Mouse (Mus musculus) midbrain, postnatal 0 days (tissue): ENCODE measurements around the gene Adam33. TPM values are rescaled to one million over a fixed set of nuclear protein-coding genes. Genes with fewer than 3 reads are reported as not detected.

ENCODE experiments used
- ATAC-seq: fragments of 200-750 bp; cut with Nextera tagmentation; 2 replicates; pipeline ENCODE4 v1.8.0; 2017; ENCODE audit warnings: moderate number of reproducible peaks, mild to moderate bottlenecking, moderate TSS enrichment, moderate library complexity; ENCODE audit not compliant: low FRiP score
- DNase-seq: peaks from one replicate; pipeline ENCODE4 v3.0.0-alpha.2; 2015; ENCODE audit warnings: low spot score
- H3K27ac ChIP-seq: fragments of 300-500 bp; sonication (generic); 2 replicates; pipeline ENCODE4 v1.5.1; 2014; ENCODE audit warnings: low read depth, mild to moderate bottlenecking, low read length, mixed read lengths
- H3K27me3 ChIP-seq: fragments of 300-500 bp; sonication (generic); 2 replicates; pipeline ENCODE4 v1.6.1; 2014; ENCODE audit warnings: low read length, control low read depth, mixed read lengths; ENCODE audit not compliant: insufficient read depth
- H3K36me3 ChIP-seq: fragments of 300-500 bp; sonication (generic); 2 replicates; pipeline ENCODE4 v1.6.1; 2014; ENCODE audit warnings: low read length, control low read depth, mixed read lengths; ENCODE audit not compliant: insufficient read depth
- H3K4me1 ChIP-seq: fragments of 300-500 bp; sonication (generic); 2 replicates; pipeline ENCODE4 v1.6.1; 2014; ENCODE audit warnings: mild to moderate bottlenecking, control low read depth, antibody characterized with exemption, low read length, mixed read lengths; ENCODE audit not compliant: insufficient read depth
- H3K4me2 ChIP-seq: fragments of 300-500 bp; sonication (generic); 2 replicates; pipeline ENCODE4 v1.6.1; 2014; ENCODE audit warnings: low read depth, mild to moderate bottlenecking, low read length, mixed read lengths; ENCODE audit not compliant: poor library complexity, severe bottlenecking
- H3K4me3 ChIP-seq: fragments of 300-500 bp; sonication (generic); 2 replicates; pipeline ENCODE4 v1.5.1; 2014; ENCODE audit warnings: low read depth, mild to moderate bottlenecking, low read length, moderate library complexity
- H3K9ac ChIP-seq: fragments of 300-500 bp; sonication (generic); replicated peaks from 2 replicates; pipeline ENCODE4 v1.6.1; 2014; ENCODE audit warnings: mild to moderate bottlenecking, low read length, moderate library complexity, mixed read lengths; ENCODE audit not compliant: poor library complexity, severe bottlenecking
- H3K9me3 ChIP-seq: fragments of 300-500 bp; sonication (generic); 2 replicates; pipeline ENCODE4 v1.6.1; 2016; ENCODE audit warnings: low read length, control low read depth
- CTCF ChIP-seq: IDR thresholded peaks from 2 replicates; pipeline ENCODE4 v1.5.1; 2016; ENCODE audit warnings: antibody characterized with exemption, mild to moderate bottlenecking
- WGBS: fragments of 180-500 bp; shearing (Covaris S2); extraction: QIAGEN DNeasy Blood & Tissue Kit; methylation state at CpG from one replicate; pipeline ENCODE4 v1.1.7; 2014; 5-methylcytosine and 5-hydroxymethylcytosine counted together
- polyA plus RNA-seq: library from polyadenylated mRNA; unstranded; fragments of >200 nt; fragmentation: Nextera tagmentation; extraction: Ambion mirVana; gene quantifications from 2 replicates; pipeline ENCODE4 v1.2.1, GENCODE M21; 2015
- total RNA-seq: library from RNA; depleted of rRNA; stranded (reverse); fragments of >200 nt; gene quantifications from 2 replicates; pipeline ENCODE4 v1.2.3, GENCODE M21; 2014

Adam33 gene
- total and polyA plus RNA-seq, 2 experiments from 2014 or later, result 1.4 to 2.1 TPM

DNA sequence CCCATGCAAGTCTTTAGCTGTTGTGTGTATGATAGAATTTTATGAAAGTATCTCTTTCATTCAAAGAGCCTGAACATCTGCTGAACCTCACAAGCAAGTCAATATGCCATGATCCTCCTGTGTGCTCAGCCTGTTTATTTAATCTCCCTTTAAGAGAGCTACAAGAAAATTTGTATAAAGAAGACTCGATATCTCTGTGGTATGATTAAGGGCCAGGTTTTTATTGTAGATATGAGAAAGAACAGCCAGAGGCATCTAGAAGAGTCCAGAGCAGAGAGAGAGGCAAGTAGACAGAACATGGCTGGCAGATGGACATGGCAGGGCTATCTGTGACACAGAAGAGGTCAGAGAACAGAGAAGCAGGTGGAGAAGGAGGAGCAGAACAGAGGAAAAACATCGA is 17.6 kb downstream of the Adam33 start:
- TF ChIP-seq CTCF, result no peak
- WGBS, result 87% methylated on average over 2 of the region's 2 CpGs
- no peak for ATAC-seq

GRCm38 (mm10) chr2:131044989-131045720 is 18.5 kb downstream of the Adam33 start:
- TF ChIP-seq CTCF, result no peak

More for the DNA sequence above, 17.6 kb downstream of the Adam33 start:
- Histone ChIP-seq H3K36me3 (no peaks in the 10 kb centered on the region), H3K4me3 (no peak overlapping the region), H3K9me3 (no peaks in the 10 kb centered on the region), H3K4me1 (0 out of 2 replicates have a peak, but pooled peaks cover 1% of the 10 kb centered on the region), H3K4me2 (no peak overlapping the region), H3K27me3 (no peaks in the 10 kb centered on the region), H3K27ac (no peak overlapping the region), H3K9ac (no peak overlapping the region)
- DNase-seq, result no peak

DNA sequence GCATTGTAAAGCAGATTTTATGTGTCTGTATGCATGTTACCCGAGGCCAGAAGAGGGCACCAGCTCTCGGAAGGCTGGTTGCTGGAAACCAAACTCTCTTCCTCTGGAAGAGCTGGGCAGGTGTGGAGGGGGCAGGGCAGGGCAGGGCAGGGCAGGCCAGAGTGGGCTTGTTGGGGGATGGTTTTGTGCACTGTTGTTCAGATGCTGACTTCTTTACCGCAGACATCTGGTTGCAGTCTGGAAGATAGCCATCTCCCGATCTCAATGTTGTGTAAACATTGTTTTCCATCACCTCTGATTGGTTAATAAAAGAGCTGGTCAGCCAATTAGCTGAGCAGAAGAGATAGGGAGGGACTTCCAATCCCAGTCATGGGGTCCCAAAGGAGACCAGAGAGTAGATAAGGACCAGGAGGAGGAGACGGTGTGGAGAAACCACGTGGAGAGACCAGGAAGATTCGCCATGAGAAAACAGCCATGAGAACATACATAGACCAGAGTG is 19.2 kb downstream of the Adam33 start:
- Histone ChIP-seq H3K9ac (no peak overlapping the region), H3K4me2 (no peak overlapping the region), H3K27ac (no peak overlapping the region), H3K4me1 (peaks cover 2% of the 10 kb centered on the region; the same call in 1 of the 2 replicates), H3K9me3 (no peaks in the 10 kb centered on the region), H3K27me3 (no peaks in the 10 kb centered on the region), H3K4me3 (no peak overlapping the region), H3K36me3 (no peaks in the 10 kb centered on the region)
- peak; percentile 53 for TF ChIP-seq CTCF
- DNase-seq, result no peak
- no peak for ATAC-seq
- 10% methylated on average over 7 of the region's 7 CpGs for WGBS

More at GRCm38 (mm10) chr2:131044989-131045720, 18.5 kb downstream of the Adam33 start:
- H3K4me2 ChIP-seq, result no peak overlapping the region
- H3K4me1 ChIP-seq, result peaks cover 2% of the 10 kb centered on the region; the same call in 1 of the 2 replicates
- no peaks in the 10 kb centered on the region for H3K9me3 ChIP-seq
- no peak for DNase-seq
- no peak overlapping the region for H3K27ac ChIP-seq
- H3K4me3 ChIP-seq, result no peak overlapping the region
- H3K9ac ChIP-seq, result no peak overlapping the region
- H3K36me3 ChIP-seq, result no peaks in the 10 kb centered on the region
- ATAC-seq, result no peak
- H3K27me3 ChIP-seq, result no peaks in the 10 kb centered on the region
- 75% methylated on average over 9 of the region's 9 CpGs for WGBS

DNA sequence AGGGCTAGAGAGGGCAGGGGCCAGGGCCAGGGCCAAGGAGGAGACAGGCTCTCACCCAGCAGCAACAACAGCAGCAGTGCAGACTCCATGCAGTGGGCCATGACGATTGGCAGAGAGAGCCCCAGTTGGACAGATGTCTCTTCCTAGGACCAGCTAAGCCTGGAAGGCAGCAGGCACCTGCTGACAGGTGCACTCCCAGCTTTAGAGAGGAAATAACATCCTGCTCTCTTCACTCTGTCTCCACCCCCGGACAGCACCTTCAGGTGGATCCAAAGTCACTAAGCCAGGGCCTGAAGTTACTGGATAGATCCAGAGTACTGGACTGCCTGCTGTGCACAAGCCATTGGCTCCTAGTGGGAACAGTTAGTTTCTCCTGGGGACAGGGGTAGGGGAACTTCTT is 20.6 kb downstream of the Adam33 start, which contains the start of gene Gfra4:
Gene Gfra4 (minus strand): TSS at position 101 of the 400 bp plus-strand sequence.
- Histone ChIP-seq H3K36me3 (no peaks in the 10 kb centered on the region), H3K4me1 (peaks cover 2% of the 10 kb centered on the region; the same call in 1 of the 2 replicates), H3K9me3 (no peaks in the 10 kb centered on the region), H3K4me3 (peak within 1 kb of the TSS; percentile 60), H3K27ac (peak within 1 kb of the TSS; percentile 74; the same call in 1 of the 2 replicates), H3K4me2 (peak within 1 kb of the TSS; percentile 86), H3K9ac (peak within 1 kb of the TSS; percentile 78), H3K27me3 (no peaks in the 10 kb centered on the region)
- DNase-seq (no peak), ATAC-seq (no peak)
- TF ChIP-seq CTCF, result no peak
- 78% methylated on average over 2 of the region's 2 CpGs for WGBS

- TF ChIP-seq CTCF, result no peak
- 3% methylated on average over 102 of the region's 115 CpGs for WGBS
- peak; percentile 83 for ATAC-seq
- Histone ChIP-seq H3K4me1 (peaks cover 2% of the 10 kb centered on the region; the same call in 1 of the 2 replicates), H3K9ac (peak overlapping the region; percentile 78), H3K9me3 (no peaks in the 10 kb centered on the region), H3K36me3 (no peaks in the 10 kb centered on the region), H3K27ac (peak overlapping the region; percentile 74), H3K4me2 (peak overlapping the region; percentile 86), H3K27me3 (no peaks in the 10 kb centered on the region), H3K4me3 (peak overlapping the region; percentile 60)
- DNase-seq, result peak; percentile 73
These were observed 22.5 kb downstream of the Adam33 start for GRCm38 (mm10) chr2:131040854-131041825.
